Mouse (Mus musculus) MEL (cell line): Measurements from ENCODE around the gene Hs6st3.

Experiments used
- BHLHE40 ChIP-seq: IDR thresholded peaks from 2 replicates; pipeline ENCODE4 v1.6.1; 2012; ENCODE audit warnings: low read depth, mild to moderate bottlenecking, inconsistent platforms, low read length, improper control_type of control experiment, borderline replicate concordance
- CTCF ChIP-seq, 3 experiments: IDR thresholded peaks in 2 of 3; conservative IDR thresholded peaks in 1 of 3; 2 replicates each; pipeline ENCODE4 v1.5.1; 2011 to 2012; ENCODE audit warnings: low read length in 3 of 3, low read depth in 2 of 3, mild to moderate bottlenecking in 2 of 3, improper control_type of control experiment in 1 of 3, inconsistent platforms in 1 of 3, mixed read lengths in 1 of 3, moderate library complexity in 1 of 3; ENCODE audit not compliant: control insufficient read depth in 1 of 3, insufficient read depth in 1 of 3, poor library complexity in 1 of 3, severe bottlenecking in 1 of 3
- GATA1 ChIP-seq: IDR thresholded peaks from 2 replicates; pipeline ENCODE4 v1.6.1; 2011; ENCODE audit warnings: low read depth, low read length, improper control_type of control experiment
- HCFC1 ChIP-seq: IDR thresholded peaks from 2 replicates; pipeline ENCODE4 v1.6.1; 2012; ENCODE audit warnings: low read depth, mild to moderate bottlenecking, inconsistent platforms, low read length, improper control_type of control experiment, moderate library complexity
- POLR2A ChIP-seq, 2 experiments: IDR thresholded peaks; 2 replicates each; pipeline ENCODE4 v1.6.1; 2011 to 2012; ENCODE audit warnings: low read length in 2 of 2, mild to moderate bottlenecking in 2 of 2, control low read depth in 1 of 2, improper control_type of control experiment in 1 of 2, low read depth in 1 of 2, moderate library complexity in 1 of 2; ENCODE audit not compliant: control insufficient read depth in 1 of 2, insufficient read depth in 1 of 2, poor library complexity in 1 of 2
- POLR2AphosphoS2 ChIP-seq: IDR thresholded peaks from 2 replicates; pipeline ENCODE4 v1.6.1; 2011; ENCODE audit warnings: low read length, improper control_type of control experiment
- SMC3 ChIP-seq: IDR thresholded peaks from 2 replicates; pipeline ENCODE4 v1.6.1; 2011; ENCODE audit warnings: low read depth, low read length, improper control_type of control experiment

DNA sequence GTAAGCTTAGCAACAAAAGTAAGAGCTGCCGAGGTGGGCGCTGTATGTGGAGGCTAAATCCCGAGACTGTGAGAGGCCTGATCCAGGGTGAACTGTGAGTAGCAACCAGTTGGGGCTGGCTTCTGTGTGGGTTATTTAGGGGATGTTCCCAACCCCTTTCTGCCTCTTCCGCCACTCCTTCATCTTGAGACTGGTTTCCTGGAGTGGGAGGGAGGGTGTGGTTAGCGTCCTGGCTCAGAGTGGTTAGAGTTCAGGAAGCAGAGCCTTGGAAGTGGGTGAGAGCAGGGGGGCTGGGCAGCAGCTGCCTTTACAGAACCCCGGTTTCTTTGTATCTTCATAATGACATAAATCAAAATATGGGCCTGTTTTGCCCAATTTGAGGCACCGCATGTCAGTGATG, 134.9 kb downstream of the Hs6st3 start:
- no peak for TF ChIP-seq CTCF (IDR thresholded peaks at IDR 0.05 in 2 of 3, conservative IDR thresholded peaks at IDR 0.05 in 1 of 3; ENCODE audit: control insufficient read depth in 1 of 3, insufficient read depth in 1 of 3, low read depth in 2 of 3, low read length in 3 of 3, poor library complexity in 1 of 3, severe bottlenecking in 1 of 3)
- TF ChIP-seq POLR2AphosphoS2, result no peak
- TF ChIP-seq POLR2A (IDR thresholded peaks at IDR 0.05; ENCODE audit: control insufficient read depth in 1 of 2, insufficient read depth in 1 of 2, low read depth in 1 of 2, low read length in 2 of 2, poor library complexity in 1 of 2), result no peak
- no peak for TF ChIP-seq HCFC1
- no peak for TF ChIP-seq SMC3
- no peak for TF ChIP-seq BHLHE40
- no peak for TF ChIP-seq GATA1
